Mouse (Mus musculus) small intestine, adult 2 months (tissue): ENCODE data around the gene Wdr17.

ENCODE experiments used
- CTCF ChIP-seq: fragments of 200-500 bp; IDR thresholded peaks from 2 replicates; pipeline ENCODE4 v1.5.1; 2012; ENCODE audit warnings: low read depth, mild to moderate bottlenecking, control low read depth, inconsistent platforms, low read length, moderate library complexity, mixed read lengths; ENCODE audit not compliant: insufficient replicate concordance, insufficient read length; ENCODE audit errors: extremely low read depth
- POLR2A ChIP-seq: fragments of 200-500 bp; IDR thresholded peaks from 2 replicates; pipeline ENCODE4 v1.6.1; 2012; ENCODE audit warnings: low read depth, mild to moderate bottlenecking, control low read depth, inconsistent platforms, low read length, moderate library complexity

GRCm38 (mm10) chr8:54829794-54830426 is 57.1 kb downstream of the Wdr17 start:
- TF ChIP-seq CTCF (no peak), POLR2A (no peak)
